Mouse (Mus musculus) yolk sac, embryonic 10.5 days (tissue): ENCODE data around the gene Gpn1.
"Not testable (repeated sequence)": the region's sequence is repeated elsewhere in the genome, so short reads cannot be mapped to it uniquely, and the experiment has no call there.

ENCODE experiments used
- DNase-seq: peaks from one replicate; pipeline ENCODE4 v3.0.0-alpha.2; 2017; ENCODE audit warnings: low spot score

Gpn1 gene

GRCm38 (mm10) chr5:31494513-31495297 lies at the start of gene Gpn1:
Gpn1 (plus strand) TSS chr5:31494741.
- DNase-seq = peak; percentile 87

- no peak for DNase-seq
Observed at GRCm38 (mm10) chr5:31451336-31451735, 43.2 kb upstream of the Gpn1 start.

GRCm38 (mm10) chr5:31451878-31452561 lies 42.5 kb upstream of the Gpn1 start, which contains the start of gene Zfp512:
Zfp512 (plus strand) TSS chr5:31452431.
- peak; percentile 96 for DNase-seq

GRCm38 (mm10) chr5:31452562-31452878 lies 42.0 kb upstream of the Gpn1 start:
- no peak for DNase-seq

- DNase-seq = no peak
Observed at GRCm38 (mm10) chr5:31452886-31453410, 41.6 kb upstream of the Gpn1 start.

- DNase-seq = no peak
Observed at GRCm38 (mm10) chr5:31467798-31468197, 26.7 kb upstream of the Gpn1 start.

GRCm38 (mm10) chr5:31469711-31470110 lies 24.8 kb upstream of the Gpn1 start:
- DNase-seq = no peak

- peak; percentile 16 for DNase-seq
Observed at GRCm38 (mm10) chr5:31470334-31470733, 24.2 kb upstream of the Gpn1 start.

GRCm38 (mm10) chr5:31480536-31480935 lies 14.0 kb upstream of the Gpn1 start:
- no peak for DNase-seq

GRCm38 (mm10) chr5:31485440-31485839 lies 9.1 kb upstream of the Gpn1 start, which contains the start of gene 4930548H24Rik:
4930548H24Rik (plus strand) TSS chr5:31485740.
- no peak for DNase-seq

- no peak for DNase-seq
Observed at GRCm38 (mm10) chr5:31487889-31488288, 6.7 kb upstream of the Gpn1 start.

- no peak for DNase-seq
Observed at GRCm38 (mm10) chr5:31489116-31489769, 5.3 kb upstream of the Gpn1 start.

- no peak for DNase-seq
Observed at GRCm38 (mm10) chr5:31492031-31492430, 2.5 kb upstream of the Gpn1 start.

- DNase-seq = peak; percentile 35
Observed at GRCm38 (mm10) chr5:31504843-31505242, 10.3 kb downstream of the Gpn1 start.

- DNase-seq = no peak
Observed at GRCm38 (mm10) chr5:31512481-31512880, 17.9 kb downstream of the Gpn1 start.

- DNase-seq = no peak
Observed at GRCm38 (mm10) chr5:31520556-31520955, 26.0 kb downstream of the Gpn1 start.

GRCm38 (mm10) chr5:31526354-31527116 lies 32.0 kb downstream of the Gpn1 start, which contains the start of gene Slc4a1ap:
Slc4a1ap (plus strand) TSS chr5:31526995.
- peak; percentile 88 for DNase-seq

GRCm38 (mm10) chr5:31527117-31527680 lies 32.7 kb downstream of the Gpn1 start:
- no peak for DNase-seq

GRCm38 (mm10) chr5:31527707-31528106 lies 33.2 kb downstream of the Gpn1 start, which contains the start of gene Supt7l:
Supt7l (minus strand) TSS chr5:31527807.
- DNase-seq = not testable (repeated sequence)

- DNase-seq = no peak
Observed at GRCm38 (mm10) chr5:31528560-31528959, 34.0 kb downstream of the Gpn1 start.

GRCm38 (mm10) chr5:31535228-31535627 lies 40.7 kb downstream of the Gpn1 start:
- DNase-seq = no peak
